Mouse (Mus musculus) CH12.LX (cell line): ENCODE measurements around the gene Fstl3. TPM values are rescaled to one million over a fixed set of nuclear protein-coding genes. Genes with fewer than 3 reads are reported as not detected.

Source experiments
- DNase-seq: peaks from one replicate; pipeline ENCODE4 v3.0.0-alpha.2; 2013; ENCODE audit errors: extremely low read depth
- H3K27ac ChIP-seq: 2 replicates; pipeline ENCODE4 v1.5.1; 2012; ENCODE audit warnings: low read depth, mild to moderate bottlenecking, control low read depth, moderate library complexity; ENCODE audit not compliant: insufficient read depth
- H3K27me3 ChIP-seq: replicated peaks from 2 replicates; pipeline ENCODE3; 2012; ENCODE audit warnings: inconsistent platforms
- H3K36me3 ChIP-seq, 2 experiments: replicated peaks in 1 of 2; 2 replicates each; pipeline versions ENCODE3 to v1.6.1; 2012; ENCODE audit warnings: inconsistent platforms in 1 of 2, low read length in 1 of 2, mild to moderate bottlenecking in 1 of 2, mixed read lengths in 1 of 2, moderate library complexity in 1 of 2; ENCODE audit not compliant: control insufficient read depth in 1 of 2, insufficient read depth in 1 of 2
- H3K4me1 ChIP-seq, 2 experiments: 2 replicates each; pipeline ENCODE4 v1.6.1; 2012; ENCODE audit warnings: inconsistent platforms in 1 of 2, moderate library complexity in 1 of 2; ENCODE audit not compliant: insufficient read depth in 2 of 2, control insufficient read depth in 1 of 2
- H3K4me2 ChIP-seq: 2 replicates; pipeline ENCODE4 v1.6.1; 2012; ENCODE audit warnings: low read depth, mild to moderate bottlenecking, control low read depth; ENCODE audit not compliant: poor library complexity, insufficient read depth, severe bottlenecking
- H3K4me3 ChIP-seq, 3 experiments: fragments of 150-350 bp in 1 of 3; sonication (generic) in 1 of 3; replicated peaks in 1 of 3; 2 replicates each; pipeline versions ENCODE3 to v1.5.1; 2011 to 2012; ENCODE audit warnings: low read depth in 2 of 3, low read length in 2 of 3, mild to moderate bottlenecking in 2 of 3, moderate library complexity in 2 of 3, control low read depth in 1 of 3, improper control_type of control experiment in 1 of 3, inconsistent platforms in 1 of 3, mixed read lengths in 1 of 3; ENCODE audit not compliant: poor library complexity in 1 of 3
- H3K79me2 ChIP-seq: replicated peaks from 2 replicates; pipeline ENCODE4 v1.6.1; 2012; ENCODE audit warnings: mild to moderate bottlenecking, moderate library complexity; ENCODE audit not compliant: control insufficient read depth, poor library complexity, insufficient read depth, severe bottlenecking; ENCODE audit errors: extremely low read depth
- H3K9ac ChIP-seq: 2 replicates; pipeline ENCODE4 v1.6.1; 2012; ENCODE audit warnings: low read depth, mild to moderate bottlenecking, control low read depth, moderate library complexity; ENCODE audit not compliant: insufficient read depth
- H3K9me3 ChIP-seq: replicated peaks from 2 replicates; pipeline ENCODE3; 2012; ENCODE audit warnings: low read length, inconsistent platforms, mixed read lengths
- CHD1 ChIP-seq: IDR thresholded peaks from 2 replicates; pipeline ENCODE4 v1.6.1; 2012; ENCODE audit warnings: low read depth, low read length, improper control_type of control experiment, inconsistent platforms
- CHD2 ChIP-seq: IDR thresholded peaks from 2 replicates; pipeline ENCODE4 v1.6.1; 2011; ENCODE audit warnings: low read length, improper control_type of control experiment
- CTCF ChIP-seq, 2 experiments: IDR thresholded peaks in 1 of 2; conservative IDR thresholded peaks in 1 of 2; 2 replicates each; pipeline ENCODE4 v1.5.1; 2011 to 2012; ENCODE audit warnings: low read depth in 2 of 2, low read length in 2 of 2, improper control_type of control experiment in 1 of 2, inconsistent platforms in 1 of 2, mild to moderate bottlenecking in 1 of 2, moderate library complexity in 1 of 2
- ELF1 ChIP-seq: IDR thresholded peaks from 2 replicates; pipeline ENCODE4 v1.6.1; 2014; ENCODE audit warnings: low read depth, mild to moderate bottlenecking, inconsistent platforms, low read length, improper control_type of control experiment
- ETS1 ChIP-seq: conservative IDR thresholded peaks from 2 replicates; pipeline ENCODE4 v1.6.1; 2012; ENCODE audit warnings: low read depth, mild to moderate bottlenecking, inconsistent platforms, low read length, improper control_type of control experiment, moderate library complexity
- GABPA ChIP-seq: IDR thresholded peaks from 2 replicates; pipeline ENCODE4 v1.6.1; 2012; ENCODE audit warnings: low read depth, low read length, improper control_type of control experiment, inconsistent platforms; ENCODE audit not compliant: insufficient replicate concordance
- HCFC1 ChIP-seq: IDR thresholded peaks from 2 replicates; pipeline ENCODE4 v1.6.1; 2012; ENCODE audit warnings: low read depth, mild to moderate bottlenecking, inconsistent platforms, low read length, improper control_type of control experiment
- JUN ChIP-seq: IDR thresholded peaks from 2 replicates; pipeline ENCODE4 v1.6.1; 2011; ENCODE audit warnings: low read depth, mild to moderate bottlenecking, low read length, improper control_type of control experiment, moderate library complexity; ENCODE audit not compliant: insufficient read depth
- JUND ChIP-seq: conservative IDR thresholded peaks from 2 replicates; pipeline ENCODE4 v1.6.1; 2011; ENCODE audit warnings: low read depth, low read length, improper control_type of control experiment
- MAZ ChIP-seq: IDR thresholded peaks from 2 replicates; pipeline ENCODE4 v1.6.1; 2012; ENCODE audit warnings: low read depth, mild to moderate bottlenecking, inconsistent platforms, low read length, improper control_type of control experiment, moderate library complexity
- MEF2A ChIP-seq: IDR thresholded peaks from 2 replicates; pipeline ENCODE4 v1.6.1; 2014; ENCODE audit warnings: low read depth, mild to moderate bottlenecking, inconsistent platforms, low read length, improper control_type of control experiment, borderline replicate concordance
- MXI1 ChIP-seq: IDR thresholded peaks from 2 replicates; pipeline ENCODE4 v1.6.1; 2011; ENCODE audit warnings: mild to moderate bottlenecking, low read depth, low read length, improper control_type of control experiment
- MYC ChIP-seq: IDR thresholded peaks from 2 replicates; pipeline ENCODE4 v1.6.1; 2011; ENCODE audit warnings: low read depth, mild to moderate bottlenecking, improper control_type of control experiment, low read length
- POLR2A ChIP-seq: IDR thresholded peaks from 2 replicates; pipeline ENCODE4 v1.6.1; 2011; ENCODE audit warnings: low read depth, mild to moderate bottlenecking, improper control_type of control experiment, low read length
- POLR2AphosphoS2 ChIP-seq: IDR thresholded peaks from 2 replicates; pipeline ENCODE4 v1.6.1; 2011; ENCODE audit warnings: low read depth, low read length, improper control_type of control experiment
- RCOR1 ChIP-seq: conservative IDR thresholded peaks from 2 replicates; pipeline ENCODE4 v1.6.1; 2012; ENCODE audit warnings: low read depth, mild to moderate bottlenecking, inconsistent platforms, low read length, improper control_type of control experiment
- TBP ChIP-seq: conservative IDR thresholded peaks from 2 replicates; pipeline ENCODE4 v1.6.1; 2011; ENCODE audit warnings: low read depth, low read length, improper control_type of control experiment
- TCF12 ChIP-seq: IDR thresholded peaks from 2 replicates; pipeline ENCODE4 v1.6.1; 2014; ENCODE audit warnings: low read depth, mild to moderate bottlenecking, inconsistent platforms, low read length, improper control_type of control experiment
- UBTF ChIP-seq: IDR thresholded peaks from 2 replicates; pipeline ENCODE4 v1.6.1; 2012; ENCODE audit warnings: low read depth, mild to moderate bottlenecking, inconsistent platforms, low read length, improper control_type of control experiment, moderate library complexity
- USF1 ChIP-seq: IDR thresholded peaks from 2 replicates; pipeline ENCODE4 v1.6.1; 2014; ENCODE audit warnings: low read depth, mild to moderate bottlenecking, inconsistent platforms, low read length, improper control_type of control experiment
- USF2 ChIP-seq: conservative IDR thresholded peaks from 2 replicates; pipeline ENCODE4 v1.6.1; 2011; ENCODE audit warnings: low read depth, low read length, improper control_type of control experiment
- ZC3H11A ChIP-seq: IDR thresholded peaks from 2 replicates; pipeline ENCODE4 v1.6.1; 2012; ENCODE audit warnings: low read depth, mild to moderate bottlenecking, inconsistent platforms, low read length, improper control_type of control experiment
- ZKSCAN1 ChIP-seq: IDR thresholded peaks from 2 replicates; pipeline ENCODE4 v1.6.1; 2012; ENCODE audit warnings: low read depth, inconsistent platforms, low read length, improper control_type of control experiment, borderline replicate concordance
- ZMIZ1 ChIP-seq: IDR thresholded peaks from 2 replicates; pipeline ENCODE4 v1.6.1; 2012; ENCODE audit warnings: low read depth, mild to moderate bottlenecking, inconsistent platforms, low read length, improper control_type of control experiment
- ZNF384 ChIP-seq: IDR thresholded peaks from 2 replicates; pipeline ENCODE4 v1.6.1; 2012; ENCODE audit warnings: low read depth, low read length, improper control_type of control experiment, inconsistent platforms
- dilution Hi-C: fragments of 300-500 bp; cut with MboI; formaldehyde crosslinking; loops from 2 replicates; pipeline ENCODE4 v1.14.3; 2020; ENCODE audit warnings: low sequenced_read_pairs; ENCODE audit not compliant: extremely low pct_unique_long_range_greater_than_20kb, extremely low pct_ligation_motif_present
- in situ Hi-C: fragments of 300-500 bp; cut with MboI; formaldehyde crosslinking; loops from 3 replicates; pipeline ENCODE4 v1.14.3; 2019; ENCODE audit warnings: low sequenced_read_pairs, low pct_ligation_motif_present, low pct_unique_long_range_greater_than_20kb, mixed read lengths
- polyA plus RNA-seq: library from polyadenylated mRNA; unstranded; fragments of >175 nt; gene quantifications from 2 replicates; pipeline ENCODE4 v1.2.1, GENCODE M21; 2012; ENCODE audit warnings: low read depth; ENCODE audit not compliant: insufficient read length
- total RNA-seq, 2 experiments: library from RNA; depleted of rRNA; stranded (reverse); fragments of 300-350 nt in 1 of 2; fragments of >200 nt in 1 of 2; gene quantifications; 2 replicates each; pipeline ENCODE4 v1.2.3; 2012 to 2014

Fstl3 gene
- total and polyA plus RNA-seq, 3 experiments = 0.25 TPM; not detected in 2

DNA sequence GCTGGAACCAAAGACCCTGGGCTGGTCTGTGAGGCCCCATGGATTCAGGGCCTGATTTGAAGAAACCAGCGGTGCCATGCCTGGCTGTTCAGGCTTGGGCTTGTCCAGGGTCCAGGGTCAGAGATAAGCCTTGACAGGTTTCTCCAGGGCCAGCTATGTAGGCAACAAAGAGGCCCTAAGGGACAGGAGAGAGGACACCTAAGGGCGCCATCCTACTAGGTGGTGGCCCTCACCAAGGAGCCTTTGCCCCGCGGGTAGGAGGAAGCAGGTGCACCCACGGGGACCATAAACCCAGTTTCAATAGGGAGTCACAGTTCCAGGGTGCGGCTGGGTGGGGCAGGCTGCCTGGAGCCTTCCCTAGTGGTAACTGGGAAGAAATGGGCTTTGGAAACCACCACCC lies 45.9 kb downstream of the Fstl3 start:
- DNase-seq = no peak
- TF ChIP-seq TCF12 (no peak), ZC3H11A (no peak), USF2 (no peak), JUND (no peak), CHD1 (no peak), TBP (no peak), USF1 (no peak), GABPA (no peak), UBTF (no peak), ELF1 (no peak), MEF2A (no peak), ETS1 (no peak), MYC (no peak), MXI1 (no peak), CHD2 (no peak), HCFC1 (no peak), ZKSCAN1 (no peak)
- H3K4me2 ChIP-seq = no peak overlapping the region
- H3K27ac ChIP-seq = no peak overlapping the region
- H3K79me2 ChIP-seq = no peaks in the 10 kb centered on the region
- peaks cover 2 to 5% of the 10 kb centered on the region in 2 experiments; a peak in 2 of 4 replicates for H3K4me1 ChIP-seq
- peaks cover 83% of the 10 kb centered on the region for H3K27me3 ChIP-seq
- dilution Hi-C loops = no loop called here
- H3K9me3 ChIP-seq = peaks cover 3% of the 10 kb centered on the region
- in situ Hi-C loops = no loop called here
- no peak overlapping the region for H3K9ac ChIP-seq
- no peaks in the 10 kb centered on the region for H3K36me3 ChIP-seq
- H3K4me3 ChIP-seq = no peak overlapping the region

- Histone ChIP-seq H3K4me2 (peak overlapping the region; percentile 41; the same call in 1 of the 2 replicates), H3K27me3 (peaks cover 82% of the 10 kb centered on the region), H3K79me2 (no peaks in the 10 kb centered on the region), H3K27ac (no peak overlapping the region), H3K9me3 (peaks cover 3% of the 10 kb centered on the region), H3K36me3 (no peaks in the 10 kb centered on the region), H3K9ac (no peak overlapping the region), H3K4me3 (no peak overlapping the region), H3K4me1 (peaks cover 2 to 5% of the 10 kb centered on the region in 2 experiments; a peak in 2 of 4 replicates)
- DNase-seq = no peak
- in situ Hi-C loops (no loop called here), dilution Hi-C loops (no loop called here)
- no peak for TF ChIP-seq ZNF384
- TF ChIP-seq ZMIZ1 = no peak
- TF ChIP-seq GABPA = no peak
- TF ChIP-seq MEF2A = no peak
- TF ChIP-seq ELF1 = no peak
- TF ChIP-seq POLR2AphosphoS2 = no peak
- TF ChIP-seq CTCF (conservative IDR thresholded peaks at IDR 0.05 in 1 of 2, IDR thresholded peaks at IDR 0.05 in 1 of 2; ENCODE audit: low read depth in 2 of 2, low read length in 2 of 2) = no peak
- no peak for TF ChIP-seq CHD2
- no peak for TF ChIP-seq ETS1
- TF ChIP-seq TCF12 = no peak
- no peak for TF ChIP-seq MXI1
- no peak for TF ChIP-seq JUN
- TF ChIP-seq ZC3H11A = no peak
- TF ChIP-seq RCOR1 = no peak
- TF ChIP-seq JUND = no peak
- no peak for TF ChIP-seq POLR2A
- TF ChIP-seq MAZ = no peak
Observed at GRCm38 (mm10) chr10:79824413-79824812, 47.3 kb downstream of the Fstl3 start.
